Mouse (Mus musculus) regulatory T cell (primary cell): ENCODE data around the gene Timeless.
"Not testable (repeated sequence)": the region's sequence is repeated elsewhere in the genome, so short reads cannot be mapped to it uniquely, and the experiment has no call there.

ENCODE experiments used
- in situ Hi-C: fragments of 300-600 bp; cut with MboI, MseI; formaldehyde crosslinking; loops from one replicate; pipeline ENCODE4 v1.15.1; 2025; ENCODE audit warnings: high pct_unique_total_duplicates

Timeless gene

DNA sequence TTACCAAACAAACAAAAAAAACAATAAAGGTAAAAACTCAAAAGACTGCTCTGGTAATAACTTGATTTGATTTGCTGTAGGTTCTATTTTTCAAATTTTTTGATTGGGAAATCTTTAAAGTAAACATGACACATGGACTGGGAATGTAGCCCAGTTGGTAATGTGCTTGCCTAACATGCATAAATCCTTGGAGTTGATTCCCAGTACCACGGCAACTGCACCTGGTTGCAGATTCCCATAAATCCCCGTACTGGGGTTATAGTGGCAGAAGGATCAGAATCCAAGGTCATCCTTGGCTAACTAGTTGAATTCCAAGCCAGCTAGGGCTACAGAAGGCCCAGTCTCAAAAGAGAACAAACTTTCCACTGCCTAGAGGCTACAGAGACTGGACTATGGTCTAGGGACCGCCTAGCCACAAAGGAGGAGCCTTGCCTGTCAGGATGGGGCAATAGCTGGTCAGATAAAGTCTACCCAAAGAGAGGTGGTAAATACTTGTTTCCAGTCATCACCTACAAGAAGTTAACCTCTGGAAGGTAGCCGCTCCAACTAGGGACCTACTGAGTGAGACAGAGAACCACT is 21.9 kb downstream of the Timeless start, which contains the start of gene Apon:
Apon (plus strand) TSS at position 420 of the 579 bp plus-strand sequence.
- in situ Hi-C loops = no loop called here

DNA sequence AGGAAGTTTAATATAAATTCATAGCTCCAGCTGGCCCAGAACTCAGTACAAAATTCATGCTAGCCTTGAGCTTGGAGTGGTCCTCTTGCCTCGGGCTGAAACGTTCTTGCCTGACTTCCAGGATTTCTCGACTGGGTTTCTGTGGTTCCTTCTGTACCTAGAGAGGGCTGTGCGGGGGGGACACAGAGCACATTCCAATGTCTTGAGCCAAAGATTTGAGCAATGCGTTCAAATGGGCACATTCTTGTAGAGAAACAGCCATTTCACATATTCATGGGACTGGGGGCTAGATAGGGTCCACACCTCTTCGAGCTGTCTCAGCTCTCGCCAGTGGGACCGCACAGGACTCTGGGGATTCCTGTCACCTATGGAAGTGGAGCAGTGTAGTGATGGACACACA is 24.1 kb downstream of the Timeless start:
- in situ Hi-C loops = no loop called here

DNA sequence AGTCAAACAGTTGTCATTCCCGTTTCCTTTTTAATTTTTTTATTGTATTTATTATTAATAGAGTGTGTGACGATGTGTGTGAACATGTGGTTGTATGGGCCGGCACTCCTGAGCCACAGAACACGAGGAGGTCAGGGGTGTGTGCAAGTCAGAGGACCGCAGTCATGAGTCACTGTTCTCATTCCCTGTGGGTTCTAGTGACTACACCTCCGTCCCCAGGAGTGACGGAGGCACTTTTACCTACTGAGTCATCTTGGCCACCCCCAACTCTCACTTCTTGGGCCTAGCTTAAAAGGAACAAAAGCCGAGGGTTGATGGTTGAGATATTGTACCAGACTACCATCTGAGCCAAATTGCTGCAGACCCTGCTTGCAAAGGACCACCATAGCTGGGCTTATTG is 24.5 kb downstream of the Timeless start:
- in situ Hi-C loops = no loop called here

DNA sequence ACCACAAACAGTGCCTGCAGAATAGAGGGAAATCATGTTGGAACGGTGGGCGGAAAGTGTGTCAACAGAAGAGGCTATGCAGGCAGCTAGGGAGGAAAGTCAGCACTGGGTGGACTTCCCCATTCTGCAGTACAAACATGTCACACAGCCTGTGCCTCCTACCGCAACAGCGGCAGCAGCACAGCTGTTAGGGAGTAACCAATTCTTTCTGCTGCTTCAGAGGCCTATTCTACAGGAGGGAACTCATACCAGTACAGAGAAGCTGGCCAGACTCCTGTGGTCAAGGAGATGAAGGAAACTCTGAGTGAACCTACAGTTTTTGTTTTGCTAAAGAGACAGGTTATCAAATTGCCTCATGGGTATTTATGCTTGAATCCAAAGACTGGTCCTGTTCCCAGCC is 27.1 kb downstream of the Timeless start:
- in situ Hi-C loops = no loop called here

DNA sequence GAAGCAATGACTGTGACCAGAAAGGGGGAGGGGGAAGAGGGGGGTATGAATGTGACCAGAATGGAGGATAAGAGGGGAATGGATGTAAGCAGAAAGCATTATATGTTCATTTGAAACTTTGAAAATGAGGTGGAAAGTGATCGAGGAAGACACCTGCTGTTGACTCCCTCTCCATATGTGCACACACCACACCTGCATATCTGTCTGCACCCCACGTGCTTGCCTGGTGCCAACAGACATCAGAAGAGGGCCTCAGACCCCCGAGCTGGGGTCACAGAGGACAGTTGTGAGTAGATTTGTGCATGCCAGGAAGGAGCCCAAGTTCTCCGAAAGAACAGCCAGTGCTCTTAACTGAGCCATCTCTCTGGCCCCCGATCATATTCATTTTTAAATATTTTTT is 28.1 kb downstream of the Timeless start:
- in situ Hi-C loops = no loop called here

DNA sequence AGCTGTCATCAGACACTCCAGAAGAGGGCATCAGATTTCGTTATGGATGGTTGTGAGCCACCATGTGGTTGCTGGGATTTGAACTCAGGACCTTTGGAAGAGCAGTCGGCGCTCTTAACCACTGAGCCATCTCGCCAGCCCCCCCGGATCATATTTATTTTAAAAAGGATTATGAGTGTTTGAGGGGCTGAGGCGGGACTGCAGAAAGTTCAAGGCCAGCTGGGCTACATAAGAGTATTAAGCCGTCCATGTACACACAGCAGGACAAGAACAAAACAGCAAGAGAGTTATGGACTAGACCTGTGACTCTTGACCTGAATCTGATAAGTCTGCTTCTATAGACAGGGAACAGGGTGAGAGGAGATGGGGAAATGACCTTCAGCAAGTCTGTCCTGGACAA is 28.5 kb downstream of the Timeless start:
- in situ Hi-C loops = not testable (repeated sequence)

DNA sequence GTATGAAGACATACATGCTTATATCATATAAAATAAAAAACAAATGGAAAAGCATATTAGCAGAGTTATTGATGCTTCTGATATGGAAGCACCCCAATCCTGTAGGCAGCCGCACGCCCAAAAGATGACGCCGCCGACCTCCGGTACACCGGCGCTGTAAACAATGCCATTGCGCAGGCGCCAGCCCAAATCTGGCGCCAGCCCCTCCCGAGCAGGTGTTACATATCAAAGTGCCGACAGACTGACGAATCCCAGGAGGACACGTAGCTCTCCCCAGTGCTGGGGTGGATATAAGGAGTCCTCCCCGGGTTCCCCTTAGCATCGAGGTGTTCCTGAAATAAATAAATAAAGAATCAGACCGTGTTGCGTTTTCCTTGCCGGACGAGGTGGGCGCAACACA is 30.4 kb downstream of the Timeless start:
- in situ Hi-C loops = no loop called here

DNA sequence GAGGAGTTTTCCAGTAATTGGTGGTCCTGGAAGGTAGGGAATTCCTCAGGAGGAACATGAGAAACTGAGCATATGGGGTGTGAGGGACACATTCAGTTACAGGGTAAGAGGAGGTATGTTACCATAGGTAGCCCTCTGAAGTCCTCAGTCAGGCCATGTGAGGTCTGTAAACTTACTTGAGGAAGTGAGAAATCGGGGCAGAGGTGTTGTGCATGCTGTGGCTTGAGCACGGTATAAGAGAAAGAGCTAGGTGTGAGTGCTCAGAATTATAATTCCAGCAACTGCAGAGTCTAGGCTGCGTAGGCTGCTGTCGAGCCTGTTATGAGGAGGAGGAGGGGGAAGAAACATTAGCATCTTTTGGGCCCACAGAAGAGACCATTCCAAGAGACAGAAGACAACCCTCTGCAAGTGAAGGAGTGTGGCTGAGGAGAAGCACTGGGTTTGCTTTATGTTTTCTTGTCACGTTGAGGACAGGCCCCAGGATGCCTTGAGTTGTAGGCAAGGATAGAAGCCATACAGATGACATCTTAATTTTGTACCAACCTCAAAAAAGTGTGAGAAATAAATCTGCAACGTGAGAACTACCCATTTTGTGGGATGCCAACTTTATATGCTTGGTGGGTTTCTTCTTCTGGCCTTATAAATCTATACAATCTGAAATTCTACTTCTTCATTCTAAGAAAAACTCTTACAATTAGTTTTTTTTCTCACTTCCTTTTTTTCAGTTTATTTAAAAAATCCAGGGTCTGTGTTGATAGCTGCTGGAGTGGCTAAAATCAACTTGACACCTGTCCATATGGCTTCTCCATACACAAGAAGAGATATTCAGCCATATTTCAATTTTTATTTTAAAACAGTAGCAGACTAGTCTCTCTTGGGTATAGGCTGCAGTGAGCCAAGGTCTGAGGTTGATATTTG is 31.8 kb downstream of the Timeless start:
- in situ Hi-C loops = no loop called here

DNA sequence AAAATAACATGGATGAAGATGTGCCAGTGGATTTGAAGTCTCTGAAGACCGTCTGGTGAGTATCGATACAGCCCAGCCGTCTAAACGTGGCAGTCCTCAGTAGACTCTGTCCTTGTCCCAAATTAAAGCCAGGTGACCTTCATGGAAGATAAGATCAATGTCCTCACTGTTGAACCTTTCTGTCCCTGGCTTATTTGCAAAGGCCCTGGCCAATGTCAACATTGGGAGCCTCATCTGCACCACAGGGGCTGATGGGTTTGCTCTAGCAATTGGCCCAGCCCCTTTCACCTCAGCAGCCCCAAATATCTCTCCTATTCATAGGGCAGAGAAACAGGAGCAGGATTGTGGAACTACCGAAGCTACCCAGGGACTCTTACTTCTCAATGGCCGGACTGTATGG is 36.5 kb downstream of the Timeless start, which contains the start of gene Apof:
Apof (plus strand) TSS at position 301 of the 400 bp plus-strand sequence.
- in situ Hi-C loops = no loop called here

DNA sequence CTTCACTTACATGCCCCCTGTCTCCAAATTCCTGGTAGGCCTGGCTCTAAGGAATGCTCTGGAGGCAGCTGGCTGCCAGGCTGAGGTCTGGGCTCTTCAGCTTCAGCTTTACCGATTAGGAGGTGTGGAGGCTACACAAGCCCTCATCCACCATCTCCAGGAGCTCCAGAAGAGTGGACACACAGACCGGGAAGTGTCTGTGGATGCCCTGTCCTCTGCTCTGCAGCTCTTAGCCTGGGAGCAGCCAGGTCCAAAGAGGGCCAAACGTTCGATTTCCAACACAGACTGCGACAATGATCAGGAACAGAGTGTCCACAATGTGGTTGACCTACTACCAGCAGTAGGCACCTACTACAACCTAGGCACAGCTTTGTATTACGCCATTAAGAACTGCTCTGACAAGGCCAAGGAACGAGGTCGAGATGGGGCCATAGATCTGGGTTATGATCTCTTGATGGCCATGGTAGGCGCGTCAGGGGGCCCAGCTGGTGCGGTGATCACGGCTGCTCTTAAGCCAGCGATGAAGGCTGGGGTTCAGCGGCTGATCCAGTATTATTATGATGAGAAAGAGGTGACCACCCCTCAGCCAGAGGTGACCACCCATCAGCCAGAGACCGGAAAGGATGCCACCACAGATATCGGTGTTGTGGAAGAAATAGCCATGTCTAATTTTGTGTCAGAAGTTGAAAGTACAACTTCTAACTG is 37.5 kb downstream of the Timeless start:
- in situ Hi-C loops = no loop called here

DNA sequence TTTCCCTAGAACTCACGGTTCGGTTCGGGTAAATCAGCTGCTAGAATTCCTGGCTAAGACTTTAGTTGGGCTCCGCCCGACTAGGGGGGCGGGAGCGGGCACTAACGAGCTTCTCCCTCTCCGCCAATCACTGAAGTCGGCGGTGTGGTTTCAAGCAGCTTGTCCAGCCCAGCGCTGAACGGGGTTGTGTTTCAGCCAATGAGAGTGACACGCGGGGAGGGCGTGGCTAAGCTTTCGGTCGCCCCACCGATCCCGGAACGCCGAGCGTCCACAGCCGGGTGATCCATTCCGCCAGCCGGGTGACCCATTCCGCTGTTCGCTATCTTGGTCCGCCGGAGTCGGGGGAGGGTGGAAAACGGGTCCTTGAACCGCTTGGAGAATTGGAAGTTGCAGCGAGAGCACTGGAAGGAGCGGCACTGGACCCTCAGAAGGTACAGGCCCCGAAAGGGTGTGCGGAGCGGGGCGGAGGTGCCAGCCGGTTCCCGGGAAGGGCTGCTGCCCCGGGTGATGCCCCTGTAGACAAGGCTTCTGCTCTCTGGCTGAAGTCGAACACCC is 38.5 kb downstream of the Timeless start, which contains the start of gene Stat2:
Stat2 (plus strand) TSS at position 273 of the 555 bp plus-strand sequence.
- in situ Hi-C loops = no loop called here

DNA sequence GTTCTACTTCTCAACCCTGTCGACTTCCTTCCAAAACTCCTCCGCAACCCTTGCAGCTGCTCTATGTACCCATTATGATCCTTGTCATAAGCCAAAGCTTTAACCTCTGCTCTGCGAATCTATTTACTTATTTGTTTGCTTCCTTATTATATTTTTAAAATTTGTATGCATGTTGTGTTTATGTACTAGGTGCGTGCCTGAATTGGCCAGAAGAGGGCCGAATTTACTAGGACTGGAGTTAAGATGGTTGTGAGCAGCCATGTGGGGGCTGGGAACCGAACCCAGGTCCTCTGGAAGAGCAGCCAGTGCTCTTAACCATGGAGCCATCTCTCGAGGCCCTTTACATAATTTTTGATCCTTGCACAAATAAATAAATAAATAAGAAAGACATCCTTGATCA is 39.0 kb downstream of the Timeless start:
- in situ Hi-C loops = no loop called here

DNA sequence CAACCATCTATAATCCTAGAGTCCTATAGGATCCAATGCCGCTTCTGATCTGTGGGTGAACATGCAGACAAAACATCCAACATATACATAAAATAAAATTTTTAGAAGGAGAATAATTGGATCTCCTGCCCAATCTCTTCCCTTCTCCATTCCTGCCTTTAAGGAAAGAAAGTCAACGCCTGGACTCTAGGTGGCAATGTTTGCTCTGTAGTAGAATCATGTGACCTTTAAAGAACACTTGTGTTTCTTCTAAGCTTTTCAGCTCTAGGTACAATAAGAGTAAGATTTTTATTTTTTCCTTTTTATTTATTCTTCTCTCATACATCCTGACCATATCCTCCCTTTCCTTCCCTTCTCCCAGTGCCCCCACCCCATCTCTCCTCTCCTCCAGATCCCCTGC is 40.0 kb downstream of the Timeless start:
- in situ Hi-C loops = no loop called here

DNA sequence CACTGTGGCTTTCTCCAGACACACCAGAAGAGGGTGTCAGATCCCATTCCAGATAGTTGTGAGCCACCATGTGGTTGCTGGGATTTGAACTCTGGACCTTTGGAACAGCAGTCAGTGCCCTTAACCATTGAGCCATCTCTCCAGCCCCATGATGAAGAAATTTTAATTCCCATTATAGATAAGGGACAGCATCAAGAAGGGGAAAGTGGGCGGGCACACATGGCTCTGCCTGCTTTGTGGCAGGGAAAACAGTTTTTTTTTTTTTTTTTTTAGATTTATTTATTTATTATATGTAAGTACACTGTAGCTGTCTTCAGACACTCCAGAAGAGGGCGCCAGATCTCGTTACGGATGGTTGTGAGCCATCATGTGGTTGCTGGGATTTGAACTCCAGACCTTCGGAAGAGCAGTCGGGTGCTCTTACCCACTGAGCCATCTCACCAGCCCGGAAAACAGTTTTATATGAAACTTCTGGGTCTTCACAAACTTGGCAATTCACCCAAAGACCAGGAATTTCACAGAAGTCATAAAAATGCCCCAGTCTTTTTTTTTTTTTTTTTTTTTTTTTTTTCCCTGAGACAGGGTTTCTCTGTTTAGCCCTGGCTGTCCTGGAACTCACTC is 41.1 kb downstream of the Timeless start:
- in situ Hi-C loops = not testable (repeated sequence)

DNA sequence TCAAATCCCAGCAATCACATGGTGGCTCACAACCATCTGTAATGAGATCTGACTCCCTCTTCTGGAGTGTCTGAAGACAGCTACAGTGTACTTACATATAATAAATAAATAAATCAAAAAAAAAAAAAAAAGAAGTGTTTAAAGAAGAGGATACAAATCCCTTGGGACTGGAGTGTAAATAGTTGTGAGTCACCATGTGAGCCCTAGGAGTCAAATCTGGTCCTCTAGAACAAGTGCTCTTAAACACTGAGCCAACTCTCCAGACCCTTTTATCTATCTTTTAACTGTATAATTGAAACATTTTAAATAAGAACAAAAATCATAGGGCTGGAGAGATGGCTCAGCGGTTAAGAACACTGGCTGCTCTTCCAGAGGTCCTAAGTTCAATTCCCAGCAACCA is 43.5 kb downstream of the Timeless start:
- in situ Hi-C loops = loop anchor here (5.0 kb wide), 1 partner anchor 77 kb away; no protein-coding TSS in a partner anchor

DNA sequence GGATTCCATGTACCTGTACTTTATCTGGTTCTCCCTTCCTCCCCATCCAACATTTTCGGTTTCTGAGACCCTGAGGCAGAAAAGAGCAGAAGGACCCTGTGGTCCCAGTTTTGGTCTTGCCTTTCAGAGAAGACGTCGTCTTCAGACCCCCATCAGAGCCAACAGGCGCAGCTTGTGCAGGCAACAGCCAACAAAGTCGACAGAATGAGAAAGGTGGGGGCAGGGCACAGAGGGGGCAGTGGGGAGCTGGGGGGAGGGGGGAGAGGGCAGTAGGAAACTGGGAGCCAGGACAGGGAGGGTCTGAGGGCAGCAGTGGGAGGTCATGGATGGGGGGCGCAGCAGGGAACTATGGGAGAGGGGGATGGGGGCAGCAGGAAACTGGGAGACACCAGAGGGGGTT is 46.3 kb downstream of the Timeless start:
- in situ Hi-C loops = loop anchor here (5.0 kb wide), 1 partner anchor 74 kb away; no protein-coding TSS in a partner anchor

DNA sequence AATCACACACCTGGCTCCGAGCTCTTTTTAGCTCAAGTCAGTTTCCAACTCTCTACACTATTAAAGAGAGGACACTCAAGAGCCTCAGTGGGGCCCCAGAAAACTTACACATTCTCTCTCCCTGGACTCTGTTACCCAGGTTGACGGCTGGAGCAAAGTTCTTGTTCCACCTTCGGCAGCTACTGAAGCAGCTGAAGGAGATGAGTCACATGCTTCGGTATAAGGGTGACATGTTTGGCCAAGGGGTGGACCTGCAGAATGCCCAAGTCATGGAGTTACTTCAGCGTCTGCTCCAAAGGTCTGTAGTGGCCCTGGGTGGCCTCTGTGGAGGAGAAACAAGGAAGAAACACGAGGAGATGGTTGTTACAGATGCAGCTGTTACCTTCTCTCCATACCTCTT is 49.1 kb downstream of the Timeless start:
- in situ Hi-C loops = no loop called here

DNA sequence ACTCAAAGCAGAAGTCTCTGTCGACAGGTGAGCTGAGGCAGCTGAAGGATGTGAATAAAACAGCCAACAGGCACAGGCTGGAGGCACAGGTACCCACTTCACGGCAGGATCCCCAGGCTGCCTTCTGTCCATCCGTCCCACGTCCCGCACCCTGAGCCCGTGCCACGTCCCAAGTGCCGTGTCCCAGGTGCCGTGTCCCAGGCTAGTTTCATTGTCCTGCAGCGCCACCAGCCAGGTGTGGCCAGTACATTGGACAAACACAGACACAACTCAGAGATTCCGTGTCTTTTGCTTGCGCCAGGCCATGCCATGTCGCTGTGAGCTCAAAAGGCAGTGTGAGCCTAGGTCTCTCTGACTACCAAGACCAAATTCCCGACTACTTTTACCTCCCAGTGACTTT is 49.8 kb downstream of the Timeless start:
- in situ Hi-C loops = no loop called here

DNA sequence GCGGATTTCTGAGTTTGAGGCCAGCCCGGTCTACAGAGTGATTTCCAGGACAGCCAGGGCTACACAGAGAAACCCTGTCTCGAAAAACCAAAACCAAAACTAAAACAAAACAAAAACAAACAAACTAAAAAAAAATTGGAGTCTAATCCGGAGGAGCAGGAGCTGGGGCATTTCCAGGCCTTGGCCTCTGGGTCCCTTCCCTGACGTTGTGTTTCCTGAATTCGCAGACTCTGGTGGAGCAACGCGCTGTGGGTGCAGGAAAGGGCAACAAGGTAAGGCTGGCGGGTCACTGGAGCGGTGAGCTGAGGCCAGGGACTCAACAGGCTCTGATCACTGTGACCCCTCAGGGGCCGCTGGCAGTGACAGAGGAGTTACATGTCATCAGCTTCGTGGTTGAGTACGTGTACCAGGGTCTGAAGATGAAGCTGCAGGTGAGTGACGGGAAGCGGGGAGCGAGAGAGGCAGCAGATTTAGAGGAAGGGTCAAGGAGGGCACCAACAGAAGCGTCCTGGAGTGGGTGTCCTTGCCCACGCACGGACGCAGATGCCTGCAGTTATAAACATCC is 51.1 kb downstream of the Timeless start:
- in situ Hi-C loops = no loop called here

DNA sequence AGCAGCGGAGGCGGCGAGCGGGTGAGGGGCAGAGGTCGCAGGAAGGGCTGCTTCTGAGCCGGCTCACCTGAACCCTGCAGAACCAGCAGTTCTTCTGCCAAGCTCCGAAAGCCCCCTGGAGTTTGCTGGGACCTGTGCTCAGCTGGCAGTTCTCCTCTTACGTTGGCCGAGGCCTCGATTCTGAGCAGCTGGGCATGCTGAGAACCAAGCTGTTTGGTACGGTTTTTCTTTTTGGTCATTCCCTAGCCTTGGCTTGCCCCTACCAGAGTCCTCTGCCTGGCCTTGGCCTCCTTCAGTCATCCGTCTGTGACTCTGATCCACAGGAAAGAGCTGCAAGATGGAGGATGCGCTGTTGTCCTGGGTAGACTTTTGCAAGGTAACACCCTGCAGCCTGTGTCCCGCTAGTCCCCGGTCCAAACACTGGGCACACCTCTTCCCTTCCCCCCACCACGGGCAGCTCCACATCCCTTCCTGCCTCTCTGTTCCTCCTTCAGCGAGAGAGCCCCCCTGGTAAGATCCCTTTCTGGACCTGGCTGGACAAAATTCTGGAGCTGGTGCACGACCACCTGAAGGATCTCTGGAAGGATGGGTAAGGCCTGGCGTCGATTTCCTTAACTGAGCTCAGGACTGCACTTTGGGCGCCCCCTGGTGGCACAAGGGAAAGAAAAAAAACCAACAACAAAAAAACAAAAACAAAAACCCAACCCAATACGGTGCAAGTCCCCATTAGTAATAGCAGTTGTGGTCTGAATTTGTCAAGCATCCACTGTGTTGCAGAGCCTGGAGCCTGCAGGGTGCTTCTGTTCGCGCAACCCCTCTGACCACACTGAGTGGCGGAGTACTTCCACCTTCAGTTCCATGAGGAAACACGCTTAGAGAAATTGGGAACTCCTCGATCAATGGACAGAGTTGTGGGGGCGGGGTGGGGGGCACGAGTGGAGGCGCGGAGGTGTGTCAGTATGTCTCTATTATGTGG is 52.0 kb downstream of the Timeless start:
- in situ Hi-C loops = no loop called here
